Mouse (Mus musculus): Measurements from ENCODE around the gene Zbtb42.
A peak's percentile ranks its signal among the peaks of the same experiment; 100 is the strongest.

- TF ChIP-seq USF2 (IDR thresholded peaks at IDR 0.05; ENCODE audit: borderline replicate concordance in 1 of 2, insufficient read depth in 1 of 2, low read depth in 1 of 2, low read length in 2 of 2) (no peak), CTCF (IDR thresholded peaks at IDR 0.05 in 2 of 3, conservative IDR thresholded peaks at IDR 0.05 in 1 of 3; ENCODE audit: control insufficient read depth in 1 of 3, insufficient read depth in 1 of 3, low read depth in 2 of 3, low read length in 3 of 3, poor library complexity in 1 of 3, severe bottlenecking in 1 of 3) (peak in 2 of 3 experiments; percentile 12 to 40; a peak in 3 of 6 replicates), MEF2A (IDR thresholded peaks at IDR 0.05; ENCODE audit: extremely low read depth, insufficient replicate concordance, low read depth, low read length, poor library complexity, severe bottlenecking) (no peak), POLR2A (IDR thresholded peaks at IDR 0.05; ENCODE audit: control insufficient read depth in 1 of 2, insufficient read depth in 1 of 2, low read depth in 1 of 2, low read length in 2 of 2, poor library complexity in 1 of 2) (no peak; a peak in 1 of 4 replicates), ZNF384 (IDR thresholded peaks at IDR 0.05; ENCODE audit: low read depth, low read length) (no peak), GABPA (IDR thresholded peaks at IDR 0.05; ENCODE audit: low read depth, low read length) (no peak), HCFC1 (IDR thresholded peaks at IDR 0.05; ENCODE audit: low read depth, low read length) (no peak), SIN3A (IDR thresholded peaks at IDR 0.05; ENCODE audit: low read length) (no peak), ELF1 (IDR thresholded peaks at IDR 0.05; ENCODE audit: low read depth, low read length) (0 out of 2 replicates have a peak, but pooled peaks have one; percentile 18), RCOR1 (IDR thresholded peaks at IDR 0.05; ENCODE audit: low read depth, low read length) (no peak)
Measured at GRCm38 (mm10) chr12:112721424-112722239, 43.0 kb downstream of the Zbtb42 start.
